Mouse (Mus musculus) fat pad, adult 2 months (tissue): ENCODE data around the gene P2rx6.
"Not testable (repeated sequence)": the region's sequence is repeated elsewhere in the genome, so short reads cannot be mapped to it uniquely, and the experiment has no call there.

Experiments used
- DNase-seq: peaks from one replicate; pipeline ENCODE4 v3.0.0-alpha.2; 2011; ENCODE audit warnings: low read depth, low spot score; ENCODE audit errors: extremely low read depth

P2rx6 gene

GRCm38 (mm10) chr16:17561751-17562208 lies at the start of gene P2rx6:
TSS of gene P2rx6 (plus strand) at chr16:17561885.
- DNase-seq: no peak

- no peak for DNase-seq
Observed at GRCm38 (mm10) chr16:17518910-17519309, 42.8 kb upstream of the P2rx6 start.

- no peak for DNase-seq
Observed at GRCm38 (mm10) chr16:17524156-17524555, 37.5 kb upstream of the P2rx6 start.

GRCm38 (mm10) chr16:17525524-17525923 lies 36.2 kb upstream of the P2rx6 start:
- no peak for DNase-seq

- DNase-seq: no peak
Observed at GRCm38 (mm10) chr16:17526223-17526622, 35.5 kb upstream of the P2rx6 start.

- no peak for DNase-seq
Observed at GRCm38 (mm10) chr16:17527606-17528005, 34.1 kb upstream of the P2rx6 start.

- DNase-seq: no peak
Observed at GRCm38 (mm10) chr16:17528276-17528675, 33.4 kb upstream of the P2rx6 start.

GRCm38 (mm10) chr16:17529981-17530586 lies 31.6 kb upstream of the P2rx6 start:
- DNase-seq: no peak

- DNase-seq: no peak
Observed at GRCm38 (mm10) chr16:17530640-17531288, 30.9 kb upstream of the P2rx6 start, which contains the start of gene Thap7. TSS of gene Thap7 (minus strand) at chr16:17531136.

- no peak for DNase-seq
Observed at GRCm38 (mm10) chr16:17532271-17532670, 29.4 kb upstream of the P2rx6 start.

GRCm38 (mm10) chr16:17532676-17533329 lies 28.9 kb upstream of the P2rx6 start:
- no peak for DNase-seq

- no peak for DNase-seq
Observed at GRCm38 (mm10) chr16:17536584-17536983, 25.1 kb upstream of the P2rx6 start.

GRCm38 (mm10) chr16:17542632-17543031 lies 19.1 kb upstream of the P2rx6 start:
- no peak for DNase-seq

- DNase-seq: no peak
Observed at GRCm38 (mm10) chr16:17552837-17553236, 8.8 kb upstream of the P2rx6 start.

GRCm38 (mm10) chr16:17553910-17554685 lies 7.6 kb upstream of the P2rx6 start:
- no peak for DNase-seq

- not testable (repeated sequence) for DNase-seq
Observed at GRCm38 (mm10) chr16:17554702-17555101, 7.0 kb upstream of the P2rx6 start.

- DNase-seq: no peak
Observed at GRCm38 (mm10) chr16:17556180-17556579, 5.5 kb upstream of the P2rx6 start.

GRCm38 (mm10) chr16:17556907-17557306 lies 4.8 kb upstream of the P2rx6 start:
- no peak for DNase-seq

- DNase-seq: no peak
Observed at GRCm38 (mm10) chr16:17557947-17558480, 3.7 kb upstream of the P2rx6 start.

- no peak for DNase-seq
Observed at GRCm38 (mm10) chr16:17558811-17559210, 2.9 kb upstream of the P2rx6 start.

GRCm38 (mm10) chr16:17559396-17560027 lies 2.2 kb upstream of the P2rx6 start:
- no peak for DNase-seq
